Mouse (Mus musculus): ENCODE measurements at regions not wholly inside any gene's neighbourhood (a gene's known extent, or its start where the extent isn't known, plus 50 kb on each side); places are given as distances from the start of the nearest gene placed in this dataset.

DNA sequence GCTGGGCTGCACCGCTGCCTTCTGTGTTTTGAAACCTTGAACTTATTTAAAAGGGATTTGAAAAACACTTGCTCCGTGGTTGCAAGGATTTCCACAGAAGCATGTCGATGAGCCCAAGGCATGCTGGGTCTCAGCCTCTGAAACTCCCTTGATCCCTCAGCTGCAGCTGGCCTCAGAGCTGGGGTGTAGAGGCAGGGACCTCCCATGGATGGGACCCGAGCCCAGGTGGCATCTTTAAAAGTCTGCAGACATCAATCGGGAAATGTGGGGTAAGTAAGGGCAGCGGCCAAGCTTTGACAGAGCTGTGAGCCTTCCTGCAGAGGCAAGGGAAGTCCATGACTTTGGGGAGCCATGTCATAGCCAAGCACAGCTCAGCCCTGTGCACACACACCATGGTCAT, 207.1 kb downstream of the Cdc5l start:
- Histone ChIP-seq H3K79me2 (replicated peaks; ENCODE audit: control insufficient read depth, extremely low read depth, insufficient read depth, poor library complexity, severe bottlenecking) (no peaks in the 10 kb centered on the region), H3K4me3 (replicated peaks in 1 of 3; ENCODE audit: low read depth in 2 of 3, low read length in 2 of 3, poor library complexity in 1 of 3) (no peak overlapping the region), H3K9ac (ENCODE audit: insufficient read depth, low read depth) (no peak overlapping the region), H3K27ac (ENCODE audit: insufficient read depth, low read depth) (no peak overlapping the region), H3K9me3 (replicated peaks; ENCODE audit: low read length) (no peaks in the 10 kb centered on the region), H3K4me1 (ENCODE audit: control insufficient read depth in 1 of 2, insufficient read depth in 2 of 2) (peaks cover 0 to 2% of the 10 kb centered on the region in 2 experiments; a peak in 1 of 4 replicates), H3K4me2 (ENCODE audit: insufficient read depth, low read depth, poor library complexity, severe bottlenecking) (no peak overlapping the region), H3K36me3 (replicated peaks in 1 of 2; ENCODE audit: control insufficient read depth in 1 of 2, insufficient read depth in 1 of 2, low read length in 1 of 2) (no peaks in the 10 kb centered on the region), H3K27me3 (replicated peaks) (no peaks in the 10 kb centered on the region)
- dilution Hi-C loops (cut with MboI; ENCODE audit: extremely low pct_ligation_motif_present, extremely low pct_unique_long_range_greater_than_20kb, low sequenced_read_pairs), result no loop called here
- no peak for DNase-seq (ENCODE audit: extremely low read depth)
- TF ChIP-seq CTCF (conservative IDR thresholded peaks at IDR 0.05 in 1 of 2, IDR thresholded peaks at IDR 0.05 in 1 of 2; ENCODE audit: low read depth in 2 of 2, low read length in 2 of 2) (no peak), JUN (IDR thresholded peaks at IDR 0.05; ENCODE audit: insufficient read depth, low read depth, low read length) (no peak), ZMIZ1 (IDR thresholded peaks at IDR 0.05; ENCODE audit: low read depth, low read length) (no peak), ZC3H11A (IDR thresholded peaks at IDR 0.05; ENCODE audit: low read depth, low read length) (no peak)
- in situ Hi-C loops (cut with MboI; ENCODE audit: low pct_ligation_motif_present, low pct_unique_long_range_greater_than_20kb, low sequenced_read_pairs), result no loop called here

DNA sequence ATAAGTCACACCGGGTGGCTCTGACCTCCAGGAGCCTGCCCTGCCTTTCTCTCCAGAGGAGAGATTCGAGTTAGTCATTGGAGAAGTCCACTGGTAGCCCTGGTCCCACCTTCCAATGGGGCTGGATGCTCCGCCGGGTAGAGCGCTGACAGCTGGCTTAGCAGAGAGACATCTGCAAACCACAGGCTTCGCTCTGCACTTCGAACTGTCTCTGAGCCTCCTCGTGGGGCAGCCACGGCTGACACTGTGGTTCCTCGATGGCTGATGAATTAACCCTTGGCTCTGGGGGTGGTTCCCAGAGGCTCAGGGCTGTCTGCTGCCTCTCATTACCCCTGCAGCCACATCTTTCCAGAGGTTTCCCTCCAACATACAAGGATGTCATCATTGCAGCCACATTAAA, 211.9 kb downstream of the Cdc5l start:
- dilution Hi-C loops (cut with MboI; ENCODE audit: extremely low pct_ligation_motif_present, extremely low pct_unique_long_range_greater_than_20kb, low sequenced_read_pairs), result no loop called here
- H3K4me3 ChIP-seq (replicated peaks in 1 of 3; ENCODE audit: low read depth in 2 of 3, low read length in 2 of 3, poor library complexity in 1 of 3), result no peak overlapping the region
- in situ Hi-C loops (cut with MboI; ENCODE audit: low pct_ligation_motif_present, low pct_unique_long_range_greater_than_20kb, low sequenced_read_pairs), result no loop called here
- no peak for DNase-seq (ENCODE audit: extremely low read depth)
- no peak for TF ChIP-seq IRF4 (IDR thresholded peaks at IDR 0.05; ENCODE audit: low read depth, low read length)
- no peak for TF ChIP-seq ETS1 (conservative IDR thresholded peaks at IDR 0.05; ENCODE audit: low read depth, low read length)
- no peak for TF ChIP-seq TCF12 (IDR thresholded peaks at IDR 0.05; ENCODE audit: low read depth, low read length)
- no peaks in the 10 kb centered on the region for H3K9me3 ChIP-seq (replicated peaks; ENCODE audit: low read length)
- H3K9ac ChIP-seq (ENCODE audit: insufficient read depth, low read depth), result no peak overlapping the region
- H3K4me1 ChIP-seq (ENCODE audit: control insufficient read depth in 1 of 2, insufficient read depth in 2 of 2), result peaks cover 0 to under 1% of the 10 kb centered on the region in 2 experiments; a peak in 1 of 4 replicates
- H3K4me2 ChIP-seq (ENCODE audit: insufficient read depth, low read depth, poor library complexity, severe bottlenecking), result no peak overlapping the region
- no peaks in the 10 kb centered on the region for H3K36me3 ChIP-seq (replicated peaks in 1 of 2; ENCODE audit: control insufficient read depth in 1 of 2, insufficient read depth in 1 of 2, low read length in 1 of 2)
- no peak overlapping the region for H3K27ac ChIP-seq (ENCODE audit: insufficient read depth, low read depth)
- no peaks in the 10 kb centered on the region for H3K79me2 ChIP-seq (replicated peaks; ENCODE audit: control insufficient read depth, extremely low read depth, insufficient read depth, poor library complexity, severe bottlenecking)
- H3K27me3 ChIP-seq (replicated peaks), result no peaks in the 10 kb centered on the region

- dilution Hi-C loops (cut with MboI; ENCODE audit: extremely low pct_ligation_motif_present, extremely low pct_unique_long_range_greater_than_20kb, low sequenced_read_pairs), result no loop called here
- Histone ChIP-seq H3K9me3 (replicated peaks; ENCODE audit: low read length) (peaks cover 2% of the 10 kb centered on the region), H3K4me3 (replicated peaks in 1 of 3; ENCODE audit: low read depth in 2 of 3, low read length in 2 of 3, poor library complexity in 1 of 3) (no peak overlapping the region), H3K27ac (ENCODE audit: insufficient read depth, low read depth) (no peak overlapping the region), H3K79me2 (replicated peaks; ENCODE audit: control insufficient read depth, extremely low read depth, insufficient read depth, poor library complexity, severe bottlenecking) (no peaks in the 10 kb centered on the region), H3K4me2 (ENCODE audit: insufficient read depth, low read depth, poor library complexity, severe bottlenecking) (no peak overlapping the region), H3K4me1 (ENCODE audit: control insufficient read depth in 1 of 2, insufficient read depth in 2 of 2) (no peaks in the 10 kb centered on the region), H3K9ac (ENCODE audit: insufficient read depth, low read depth) (no peak overlapping the region), H3K36me3 (replicated peaks in 1 of 2; ENCODE audit: control insufficient read depth in 1 of 2, insufficient read depth in 1 of 2, low read length in 1 of 2) (no peaks in the 10 kb centered on the region), H3K27me3 (replicated peaks) (no peaks in the 10 kb centered on the region)
- in situ Hi-C loops (cut with MboI; ENCODE audit: low pct_ligation_motif_present, low pct_unique_long_range_greater_than_20kb, low sequenced_read_pairs), result no loop called here
- TF ChIP-seq KAT2A (IDR thresholded peaks at IDR 0.05; ENCODE audit: insufficient replicate concordance, low read length) (no peak), RAD21 (IDR thresholded peaks at IDR 0.05; ENCODE audit: low read depth, low read length) (no peak), NRF1 (IDR thresholded peaks at IDR 0.05; ENCODE audit: low read depth, low read length) (no peak), NELFE (IDR thresholded peaks at IDR 0.05; ENCODE audit: low read depth, low read length) (no peak)
- no peak for DNase-seq (ENCODE audit: extremely low read depth)
Measured at GRCm38 (mm10) chr17:45217126-45217525, 216.4 kb downstream of the Cdc5l start.
